Mouse (Mus musculus): ENCODE measurements around the gene Fbxl7.

The Fbxl7 gene

GRCm38 (mm10) chr15:26693075-26693474, 202.3 kb downstream of the Fbxl7 start:
- DNase-seq (ENCODE audit: low spot score in 2 of 2) = no peak

GRCm38 (mm10) chr15:26688472-26689104, 206.8 kb downstream of the Fbxl7 start:
- no peak for DNase-seq (ENCODE audit: low spot score in 2 of 2)

DNA sequence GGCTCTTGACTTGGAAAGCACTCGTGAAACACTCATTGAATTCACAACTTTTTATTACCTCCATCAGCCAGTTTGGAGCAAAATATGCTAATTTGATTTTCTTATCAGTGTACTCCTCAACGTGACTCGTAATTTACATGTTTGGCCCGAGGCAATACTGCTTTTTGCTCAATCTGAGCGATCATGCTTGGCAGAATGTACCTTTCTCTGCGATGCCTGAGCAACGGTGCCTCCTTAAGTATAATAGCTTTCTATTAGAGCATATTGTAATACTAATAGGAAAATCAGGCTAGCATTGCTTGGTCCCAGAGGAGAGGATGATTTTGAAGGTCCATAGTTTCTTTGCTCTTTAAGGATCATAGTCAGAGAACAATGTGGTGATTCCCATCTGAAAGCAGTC, 207.7 kb downstream of the Fbxl7 start:
- DNase-seq (ENCODE audit: low spot score in 2 of 2) = no peak

GRCm38 (mm10) chr15:26682279-26682678, 213.1 kb downstream of the Fbxl7 start:
- no peak for DNase-seq (ENCODE audit: low spot score in 2 of 2)

DNA sequence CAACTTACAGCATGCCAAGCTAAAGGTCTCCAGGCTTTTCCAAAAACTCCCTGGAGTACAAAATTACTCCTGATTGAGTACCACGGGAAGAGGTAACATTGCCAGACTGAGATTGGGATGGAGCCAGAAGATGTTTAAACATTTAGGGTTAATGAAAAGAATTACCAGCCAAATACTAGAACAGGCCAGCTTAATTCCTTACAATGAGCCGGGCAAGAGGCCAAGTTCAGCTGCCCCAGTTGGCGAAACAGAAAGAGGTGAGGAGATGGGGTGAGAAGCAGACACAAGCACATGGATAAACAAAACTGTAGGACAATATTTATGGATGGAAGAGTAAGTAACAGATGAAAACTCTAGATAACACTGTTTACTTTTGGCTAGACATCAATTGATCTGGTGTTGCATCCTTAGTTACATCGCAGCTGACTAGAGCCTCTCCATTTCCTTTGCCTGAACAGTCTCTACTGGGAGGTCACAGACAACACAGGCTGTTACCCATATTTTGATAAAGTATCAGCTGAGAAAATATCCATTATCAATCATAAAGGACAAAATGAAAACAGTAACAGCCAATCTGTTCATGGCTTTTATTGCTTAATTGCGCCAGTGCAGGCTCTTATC, 222.0 kb downstream of the Fbxl7 start:
- no peak for DNase-seq (ENCODE audit: low spot score in 2 of 2)

- no peak for DNase-seq (ENCODE audit: low spot score in 2 of 2)
Observed at GRCm38 (mm10) chr15:26654988-26655387, 240.4 kb downstream of the Fbxl7 start.

DNA sequence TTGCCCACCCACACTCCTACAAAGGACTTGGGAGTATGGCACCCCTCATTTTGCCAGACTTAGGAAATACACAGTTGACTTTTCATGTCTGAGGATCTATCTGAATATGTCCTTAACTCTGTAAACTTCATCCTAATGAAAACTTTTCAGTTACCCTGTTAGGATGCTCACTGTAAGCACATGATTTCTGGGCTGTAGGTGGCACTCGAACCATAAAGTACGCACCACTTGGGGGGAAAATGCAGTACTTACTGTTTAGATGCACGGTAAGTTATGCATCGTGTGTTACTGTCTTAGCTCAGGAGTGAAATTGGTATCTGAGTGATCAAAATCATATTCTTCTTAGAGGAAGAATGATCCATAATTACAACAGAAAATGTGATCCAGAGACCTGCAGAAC, 252.8 kb downstream of the Fbxl7 start:
- DNase-seq (ENCODE audit: low spot score in 2 of 2) = no peak

DNA sequence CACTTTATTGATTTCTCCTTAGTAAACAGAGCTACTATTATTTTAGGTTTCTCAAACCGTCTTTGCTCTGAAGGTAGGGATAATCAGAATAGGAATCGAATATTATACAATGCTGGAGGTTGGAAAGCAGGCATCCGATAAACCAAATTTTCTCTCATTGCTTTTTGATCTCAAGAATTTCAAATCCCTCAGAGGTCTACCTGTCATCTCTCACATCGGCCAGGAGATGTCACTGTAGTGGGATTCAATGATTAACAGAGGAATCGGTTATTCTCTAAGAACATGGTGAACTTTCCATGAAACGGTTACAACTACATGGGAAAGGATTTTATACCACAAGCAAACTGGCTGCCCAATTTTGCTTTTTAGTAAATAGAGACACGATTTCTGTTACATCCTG, 255.7 kb downstream of the Fbxl7 start:
- no peak for DNase-seq (ENCODE audit: low spot score in 2 of 2)

DNA sequence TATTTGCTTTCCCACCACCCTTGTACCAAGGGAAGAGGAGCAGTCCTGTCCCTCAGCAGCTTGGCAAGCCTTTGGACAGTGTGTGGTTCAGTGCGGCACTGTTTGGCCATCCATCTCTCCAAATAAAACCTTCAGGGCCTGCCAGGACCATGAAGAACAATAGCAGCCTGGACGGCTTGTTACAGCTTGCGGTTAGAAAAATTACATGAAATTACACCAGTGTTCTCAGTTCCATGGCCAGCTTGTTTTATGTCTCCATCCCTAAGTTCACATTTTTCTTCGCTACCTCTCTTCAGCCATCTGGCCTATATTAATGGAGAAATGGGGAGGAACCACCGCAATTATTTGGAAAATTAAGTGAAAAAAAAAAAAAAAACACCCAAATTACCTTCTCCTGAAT, 259.8 kb downstream of the Fbxl7 start:
- DNase-seq (ENCODE audit: low spot score in 2 of 2) = no peak

GRCm38 (mm10) chr15:26628181-26628580, 267.2 kb downstream of the Fbxl7 start:
- DNase-seq (ENCODE audit: low spot score in 2 of 2) = no peak

DNA sequence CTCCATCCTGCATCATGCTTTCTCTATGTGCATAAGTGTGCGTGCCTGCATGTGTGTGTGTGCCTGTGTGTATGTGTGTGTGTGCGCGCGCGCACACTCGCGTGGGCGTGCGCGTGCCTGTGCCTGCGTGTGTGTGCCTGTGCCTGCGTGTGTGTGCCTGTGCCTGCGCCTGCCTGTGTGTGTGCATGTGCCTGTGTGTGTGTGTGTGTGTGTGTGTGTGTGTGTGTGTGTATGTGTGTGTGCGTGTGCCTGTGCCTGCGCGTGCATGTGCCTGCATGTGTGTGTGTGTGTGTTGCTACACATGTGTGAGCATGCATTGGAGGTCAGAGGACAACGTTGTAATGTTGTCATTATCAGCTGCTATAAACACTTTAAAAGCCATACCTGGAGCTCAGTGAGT, 272.1 kb downstream of the Fbxl7 start:
- no peak for DNase-seq (ENCODE audit: low spot score in 2 of 2)

GRCm38 (mm10) chr15:26620279-26620678, 275.1 kb downstream of the Fbxl7 start:
- no peak for DNase-seq (ENCODE audit: low spot score in 2 of 2)

DNA sequence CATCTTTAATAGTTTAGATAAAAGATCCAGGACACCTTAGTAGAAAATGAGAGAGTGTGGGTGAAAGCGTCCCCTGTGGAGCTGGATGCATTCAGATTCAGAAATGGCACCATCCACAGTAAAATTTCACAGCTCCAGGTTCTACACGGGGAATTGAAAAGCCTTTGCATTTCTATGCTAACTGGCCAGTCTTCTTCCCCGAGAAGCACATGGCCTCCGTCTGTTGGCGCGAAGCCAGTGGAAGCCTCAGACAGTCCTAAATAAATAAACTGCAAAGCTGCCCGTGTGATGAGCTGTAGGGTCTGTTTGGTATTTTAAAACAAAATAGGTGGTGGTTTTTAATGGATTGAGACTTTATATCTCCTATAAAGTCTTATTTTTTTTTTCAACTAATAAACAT, 276.2 kb downstream of the Fbxl7 start:
- no peak for DNase-seq (ENCODE audit: low spot score in 2 of 2)

GRCm38 (mm10) chr15:26596239-26596638, 299.1 kb downstream of the Fbxl7 start:
- no peak for DNase-seq (ENCODE audit: low spot score in 2 of 2)

DNA sequence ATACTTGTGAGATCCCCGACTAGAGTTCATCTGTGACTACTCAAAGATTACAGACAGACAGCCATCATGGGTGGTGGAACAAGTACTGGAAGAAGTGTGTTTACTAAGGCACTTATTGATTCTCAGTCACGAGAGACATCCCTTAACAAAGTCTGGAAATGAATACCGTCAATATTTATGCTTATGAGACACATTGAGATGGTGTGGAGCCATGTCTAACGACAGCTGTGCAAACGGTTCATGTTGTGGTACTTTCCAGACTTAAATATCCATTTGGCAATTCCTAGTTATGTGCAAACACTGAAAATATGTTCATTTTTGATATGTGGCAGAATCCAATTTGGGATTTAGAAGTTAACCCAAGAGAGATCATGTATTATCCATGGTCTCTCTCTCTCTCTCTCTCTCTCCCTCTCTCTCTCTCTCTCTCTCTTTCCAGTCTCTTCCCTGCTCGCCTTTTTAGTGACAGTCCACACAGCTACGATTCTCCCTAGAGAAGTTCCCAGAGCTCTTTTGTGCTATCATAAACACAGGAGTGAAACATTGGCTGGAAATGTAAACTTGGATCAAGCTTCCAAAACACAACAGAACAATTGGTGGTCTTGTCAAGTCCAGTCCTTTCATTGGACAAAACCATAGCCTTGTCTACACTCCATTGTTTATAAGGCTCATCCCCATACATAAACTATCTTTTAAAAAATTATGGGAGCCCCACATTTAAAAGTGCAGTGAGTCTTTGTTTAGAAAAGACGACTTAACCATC, 315.3 kb downstream of the Fbxl7 start:
- DNase-seq (ENCODE audit: low spot score in 2 of 2) = no peak

- no peak for DNase-seq (ENCODE audit: low spot score in 2 of 2)
Observed at GRCm38 (mm10) chr15:26578500-26578899, 316.9 kb downstream of the Fbxl7 start.

- no peak for DNase-seq (ENCODE audit: low spot score in 2 of 2)
Observed at GRCm38 (mm10) chr15:26566076-26566475, 329.3 kb downstream of the Fbxl7 start.

- no peak for DNase-seq (ENCODE audit: low spot score in 2 of 2)
Observed at GRCm38 (mm10) chr15:26553620-26554019, 341.8 kb downstream of the Fbxl7 start.

- DNase-seq (ENCODE audit: low spot score in 2 of 2) = no peak
Observed at GRCm38 (mm10) chr15:26533997-26534700, 361.2 kb downstream of the Fbxl7 start.

GRCm38 (mm10) chr15:26519220-26519631, 376.2 kb downstream of the Fbxl7 start:
- no peak for DNase-seq (ENCODE audit: low spot score in 2 of 2)

DNA sequence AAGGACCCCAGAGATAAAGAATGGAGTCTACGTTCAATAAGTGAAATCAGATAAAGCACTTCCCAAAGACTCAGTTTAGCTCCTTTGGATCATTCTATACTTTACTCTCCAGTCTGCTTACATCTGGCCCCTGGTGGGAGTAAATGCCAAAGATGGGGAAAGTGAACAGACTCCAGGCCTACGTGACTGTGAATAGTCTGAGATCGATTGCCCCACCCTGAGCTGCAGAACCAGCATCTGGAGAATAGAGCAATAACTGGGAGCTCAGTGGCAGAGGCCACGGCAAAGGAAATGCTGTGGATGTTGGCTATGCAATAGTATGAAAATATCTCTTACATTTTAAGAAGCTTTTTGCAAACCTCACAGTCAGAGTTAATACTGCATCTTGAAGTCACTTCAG, 394.4 kb downstream of the Fbxl7 start:
- DNase-seq (ENCODE audit: low spot score in 2 of 2) = no peak

Measured in thymus, postnatal 10 days (tissue).